8 mouse cellular contexts compared by ENCODE assay signal in genomic region chr4:41756440-41756839, GRCm38 (mm10). TPM values are rescaled to one million over a fixed set of nuclear protein-coding genes. Genes with fewer than 3 reads are reported as not detected.
DNase-seq lines count a peak whose midpoint lies in the region; ATAC-seq lines count a peak whose summit lies in the region.

No protein-coding gene starts in this region.

- H3K36me3 ChIP-seq in heart, embryonic 14.5 days (ENCODE audit: control insufficient read depth, insufficient read depth, low read length): peaks cover 28% of the 10 kb centered on the region
- H3K36me3 ChIP-seq in heart, embryonic 16.5 days (ENCODE audit: control insufficient read depth, insufficient read depth): peaks cover 11% of the 10 kb centered on the region
- H3K36me3 ChIP-seq in midbrain, embryonic 10.5 days: no peaks in the 10 kb centered on the region

- H3K9me3 ChIP-seq in heart, embryonic 14.5 days (ENCODE audit: control insufficient read depth, low read length): no peaks in the 10 kb centered on the region
- H3K9me3 ChIP-seq in heart, embryonic 16.5 days (replicated peaks; ENCODE audit: control insufficient read depth, low read length): no peaks in the 10 kb centered on the region
- no peaks in the 10 kb centered on the region for H3K9me3 ChIP-seq in midbrain, embryonic 10.5 days (replicated peaks)

- no peak for ATAC-seq in heart, embryonic 14.5 days (ENCODE audit: insufficient number of reproducible peaks, insufficient read depth, low FRiP score, low read depth)
- ATAC-seq in heart, embryonic 16.5 days (replicated peaks; ENCODE audit: extremely low read depth, insufficient read depth, low FRiP score): no peak

- DNase-seq in heart, postnatal 4 days: no peak
- DNase-seq in MN1 (ENCODE audit: low spot score): peak; percentile 54
- no peak for DNase-seq in midbrain, embryonic 10.5 days (ENCODE audit: low spot score)
- no peak for DNase-seq in embryo, embryonic 10.5 days (ENCODE audit: low spot score)
- no peak for DNase-seq in adrenal gland, postnatal 25 days
- DNase-seq in left cerebral cortex, adult 8-10 months (ENCODE audit: low spot score in 2 of 2): no peak

- peaks cover 24 to 36% of the 10 kb centered on the region in 2 experiments for H3K4me1 ChIP-seq in heart, embryonic 14.5 days (ENCODE audit: control insufficient read depth in 2 of 2, insufficient read depth in 2 of 2, low read length in 2 of 2)
- H3K4me1 ChIP-seq in heart, embryonic 16.5 days (ENCODE audit: control insufficient read depth, insufficient read depth, low read length): peaks cover 36% of the 10 kb centered on the region
- peaks cover 41% of the 10 kb centered on the region for H3K4me1 ChIP-seq in midbrain, embryonic 10.5 days

- H3K4me3 ChIP-seq in heart, embryonic 14.5 days (ENCODE audit: control insufficient read depth in 1 of 2, insufficient read depth in 1 of 2, low read depth in 1 of 2, low read length in 2 of 2): peak overlapping the region; percentile 56 to 85
- peak overlapping the region; percentile 85 for H3K4me3 ChIP-seq in heart, embryonic 16.5 days (ENCODE audit: low read length)
- H3K4me3 ChIP-seq in midbrain, embryonic 10.5 days: peak overlapping the region; percentile 80

- H3K27me3 ChIP-seq in heart, embryonic 14.5 days (ENCODE audit: control insufficient read depth, insufficient read depth, low read length): no peaks in the 10 kb centered on the region
- H3K27me3 ChIP-seq in heart, embryonic 16.5 days (ENCODE audit: control insufficient read depth, insufficient read depth, low read length): no peaks in the 10 kb centered on the region
- H3K27me3 ChIP-seq in midbrain, embryonic 10.5 days (ENCODE audit: low read depth, poor library complexity, severe bottlenecking): no peaks in the 10 kb centered on the region

- WGBS in heart, embryonic 14.5 days: 69% methylated on average over 8 of the region's 8 CpGs
- WGBS in heart, embryonic 16.5 days: 70% methylated on average over 8 of the region's 8 CpGs
- WGBS in midbrain, embryonic 10.5 days: 81% methylated on average over 8 of the region's 8 CpGs

- peak overlapping the region; percentile 88 for H3K9ac ChIP-seq in heart, embryonic 14.5 days (ENCODE audit: low read length)
- peak overlapping the region; percentile 87 for H3K9ac ChIP-seq in heart, embryonic 16.5 days (ENCODE audit: low read length)

- H3K4me2 ChIP-seq in heart, embryonic 14.5 days (ENCODE audit: low read length): peak overlapping the region; percentile 74
- peak overlapping the region; percentile 80 for H3K4me2 ChIP-seq in heart, embryonic 16.5 days (ENCODE audit: low read depth, low read length)

- peak overlapping the region in 1 of 2 experiments; percentile 6; a peak in 1 of 4 replicates for H3K27ac ChIP-seq in heart, embryonic 14.5 days (replicated peaks in 1 of 2; ENCODE audit: control insufficient read depth in 1 of 2, insufficient read depth in 1 of 2, low read depth in 2 of 2, low read length in 2 of 2)
- H3K27ac ChIP-seq in heart, embryonic 16.5 days (ENCODE audit: low read length): peak overlapping the region; percentile 44; the same call in 1 of the 2 replicates
- H3K27ac ChIP-seq in midbrain, embryonic 10.5 days (replicated peaks): peak overlapping the region; percentile 86

RNA-seq across cellular contexts. Expression of gene Sigmar1, which starts 0.5 kb away (rescaled TPM):
- 56.8 and 57.0 TPM in 2 replicates for polyA plus RNA-seq in heart, embryonic 14.5 days (2014; fragmentation: Nextera tagmentation; extraction: Ambion mirVana)
- 10 to 100 TPM; 26.8 to 28.9 TPM for total RNA-seq in heart, postnatal 4 days (2021)
- polyA plus RNA-seq in heart, embryonic 16.5 days (2015; fragmentation: Nextera tagmentation; extraction: Ambion mirVana): 60.5 and 61.7 TPM in 2 replicates
- 87.3 and 96.3 TPM in 2 replicates for polyA plus RNA-seq in midbrain, embryonic 10.5 days (2016; fragmentation: Nextera tagmentation; extraction: Ambion mirVana)
- total RNA-seq in adrenal gland, postnatal 25 days (2021): 84.5 and 86.8 TPM in 2 replicates
- 10 to 100 TPM; 49.7 to 59.2 (median 54.4) TPM for total RNA-seq in left cerebral cortex, adult 8-10 months (2022)

RNA-seq across cellular contexts. Expression of gene Galt, which starts 1.4 kb away (rescaled TPM):
- 59.6 and 63.7 TPM in 2 replicates for polyA plus RNA-seq in heart, embryonic 14.5 days (2014; fragmentation: Nextera tagmentation; extraction: Ambion mirVana)
- total RNA-seq in heart, postnatal 4 days (2021): 10 to 100 TPM; 53.4 to 58.8 TPM
- polyA plus RNA-seq in heart, embryonic 16.5 days (2015; fragmentation: Nextera tagmentation; extraction: Ambion mirVana): 60.6 and 69.8 TPM in 2 replicates
- polyA plus RNA-seq in midbrain, embryonic 10.5 days (2016; fragmentation: Nextera tagmentation; extraction: Ambion mirVana): 19.1 and 21.4 TPM in 2 replicates
- total RNA-seq in adrenal gland, postnatal 25 days (2021): 40.8 and 47.6 TPM in 2 replicates
- 10 to 100 TPM; 71.9 to 85.1 (median 76.5) TPM for total RNA-seq in left cerebral cortex, adult 8-10 months (2022)

RNA-seq across cellular contexts. Expression of gene Ccl27a, which starts 17.6 kb away (rescaled TPM):
- polyA plus RNA-seq in heart, embryonic 14.5 days (2014; fragmentation: Nextera tagmentation; extraction: Ambion mirVana): 49.2 and 55.5 TPM in 2 replicates
- total RNA-seq in heart, postnatal 4 days (2021): 10 to 100 TPM; 24.7 to 34.9 TPM
- polyA plus RNA-seq in heart, embryonic 16.5 days (2015; fragmentation: Nextera tagmentation; extraction: Ambion mirVana): 40.8 and 40.9 TPM in 2 replicates
- polyA plus RNA-seq in midbrain, embryonic 10.5 days (2016; fragmentation: Nextera tagmentation; extraction: Ambion mirVana): 52.4 and 67.6 TPM in 2 replicates
- 32.6 and 46.2 TPM in 2 replicates for total RNA-seq in adrenal gland, postnatal 25 days (2021)
- 100 to 1,000 TPM; 189 to 252 (median 238) TPM for total RNA-seq in left cerebral cortex, adult 8-10 months (2022)

RNA-seq across cellular contexts. Expression of gene Arid3c, which starts 25.5 kb away (rescaled TPM):
- not detected in 2 replicates for polyA plus RNA-seq in heart, embryonic 14.5 days (2014; fragmentation: Nextera tagmentation; extraction: Ambion mirVana)
- not detected for total RNA-seq in heart, postnatal 4 days (2021)
- not detected in 2 replicates for polyA plus RNA-seq in heart, embryonic 16.5 days (2015; fragmentation: Nextera tagmentation; extraction: Ambion mirVana)
- polyA plus RNA-seq in midbrain, embryonic 10.5 days (2016; fragmentation: Nextera tagmentation; extraction: Ambion mirVana): 0.28 and 0.63 TPM in 2 replicates
- not detected in 2 replicates for total RNA-seq in adrenal gland, postnatal 25 days (2021)
- under 1 TPM; 0.37 to 0.78 (median 0.54) TPM for total RNA-seq in left cerebral cortex, adult 8-10 months (2022)

RNA-seq across cellular contexts. Expression of gene Dctn3, which starts 33.5 kb away (rescaled TPM):
- 122 and 134 TPM in 2 replicates for polyA plus RNA-seq in heart, embryonic 14.5 days (2014; fragmentation: Nextera tagmentation; extraction: Ambion mirVana)
- 10 to 100 TPM; 77.5 to 86.9 TPM for total RNA-seq in heart, postnatal 4 days (2021)
- polyA plus RNA-seq in heart, embryonic 16.5 days (2015; fragmentation: Nextera tagmentation; extraction: Ambion mirVana): 137 and 141 TPM in 2 replicates
- polyA plus RNA-seq in midbrain, embryonic 10.5 days (2016; fragmentation: Nextera tagmentation; extraction: Ambion mirVana): 150 and 167 TPM in 2 replicates
- 108 and 120 TPM in 2 replicates for total RNA-seq in adrenal gland, postnatal 25 days (2021)
- total RNA-seq in left cerebral cortex, adult 8-10 months (2022): 100 to 1,000 TPM; 158 to 167 (median 165) TPM
